Mouse (Mus musculus) 3T3-L1 (cell line): ENCODE data around the gene Pard6b.

ENCODE experiments used
- DNase-seq: peaks from one replicate; pipeline ENCODE4 v3.0.0-alpha.2; 2015; ENCODE audit warnings: low read depth, low spot score

The Pard6b gene

GRCm38 (mm10) chr2:168127767-168128166 is 47.0 kb downstream of the Pard6b start:
- DNase-seq = no peak

- peak; percentile 86 for DNase-seq
Measured at GRCm38 (mm10) chr2:168128211-168128859, 47.5 kb downstream of the Pard6b start.

DNA sequence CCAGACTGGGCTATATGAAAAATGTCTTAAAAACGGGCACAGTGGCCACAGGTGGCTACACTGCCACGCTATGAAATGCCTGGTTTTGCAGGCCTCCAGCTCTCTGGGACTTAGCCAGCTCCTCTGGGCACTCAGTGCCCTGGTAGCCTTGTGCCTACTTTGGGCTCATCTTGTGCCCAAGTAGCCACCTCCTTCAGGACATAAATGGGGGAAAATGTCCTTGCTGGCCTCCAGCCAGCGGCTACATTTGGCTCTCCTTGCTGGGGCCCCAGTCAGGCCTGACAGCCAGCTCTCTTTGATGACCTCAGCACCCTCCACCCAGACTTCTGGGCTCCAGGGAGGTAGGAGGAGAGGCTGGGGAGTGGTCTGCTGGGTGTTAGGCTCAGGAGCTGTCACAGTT is 49.2 kb downstream of the Pard6b start:
- no peak for DNase-seq

DNA sequence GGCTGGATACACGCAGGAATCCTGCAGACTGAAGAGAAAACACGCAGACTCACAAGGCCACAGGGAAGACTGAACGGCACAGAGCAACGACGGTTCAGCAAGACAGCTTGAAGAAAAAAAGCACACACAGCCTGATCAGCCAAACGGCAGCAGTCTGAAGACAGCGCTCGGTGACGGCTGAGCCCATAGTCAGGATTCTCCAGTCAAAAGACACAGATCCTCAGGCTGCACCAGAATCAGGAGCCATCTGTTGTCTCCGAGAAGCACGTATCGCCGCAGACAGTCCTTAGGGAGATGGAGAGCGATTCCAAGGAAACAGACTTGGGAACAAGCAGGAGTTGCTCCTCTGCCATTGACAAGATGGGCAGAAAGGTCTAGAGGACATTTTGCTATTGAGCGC is 56.4 kb downstream of the Pard6b start:
- DNase-seq = no peak

- DNase-seq = no peak
Measured at GRCm38 (mm10) chr2:168143794-168144193, 63.0 kb downstream of the Pard6b start.

GRCm38 (mm10) chr2:168145437-168145836 is 64.6 kb downstream of the Pard6b start:
- DNase-seq = peak; percentile 65

DNA sequence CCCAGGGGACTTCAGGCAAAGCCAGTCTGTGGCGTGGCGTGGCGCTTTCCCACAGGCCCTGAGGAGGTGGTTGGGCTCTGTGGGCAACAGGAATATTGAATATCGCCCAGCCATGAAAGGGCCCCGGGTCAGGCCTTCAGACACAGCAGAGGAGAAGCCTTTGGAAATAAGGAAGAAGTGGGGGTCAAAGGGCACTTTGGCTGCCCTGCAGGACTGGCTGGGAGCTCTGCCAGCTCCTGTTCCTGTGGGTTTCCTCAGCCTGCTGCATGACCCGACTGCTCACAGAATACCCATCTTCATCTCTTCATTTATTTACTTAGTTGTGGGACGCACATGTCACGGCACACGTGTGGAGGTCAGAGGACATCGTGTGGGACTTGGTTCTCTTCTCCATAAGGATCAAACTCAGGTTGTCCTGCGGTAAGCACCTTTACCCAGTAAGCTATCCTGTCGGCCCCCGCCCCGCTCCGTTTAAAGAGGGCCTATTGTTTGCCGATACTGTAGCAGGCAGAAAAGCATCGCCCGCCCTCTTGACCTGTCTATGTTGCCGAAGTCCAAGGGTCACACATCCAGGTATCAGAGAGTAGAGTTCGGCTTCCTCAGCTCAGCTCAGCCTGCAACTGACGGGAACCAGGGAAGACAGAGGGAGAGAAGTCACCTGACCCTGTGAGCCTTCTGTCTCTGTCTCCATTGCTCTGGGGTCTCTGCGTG is 67.1 kb downstream of the Pard6b start:
- no peak for DNase-seq

DNA sequence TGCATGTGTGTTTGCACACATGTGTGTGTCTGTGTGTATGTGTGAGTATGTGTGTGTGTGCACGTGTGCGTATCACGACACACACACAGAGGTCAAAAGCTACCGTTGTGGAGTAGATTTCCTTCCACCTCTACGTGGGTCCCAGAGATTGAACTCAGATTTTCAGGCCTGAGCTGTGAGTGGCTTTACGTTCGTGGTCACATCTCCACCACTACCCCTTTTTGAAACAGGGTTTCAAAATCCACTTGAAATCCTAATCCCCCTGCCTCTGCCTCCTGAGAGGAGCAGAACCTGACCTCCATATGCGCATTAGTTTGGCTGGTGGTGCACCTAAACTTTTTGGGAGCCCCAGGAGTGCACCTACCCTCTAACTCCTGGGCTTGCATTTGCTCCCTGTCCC is 68.4 kb downstream of the Pard6b start:
- no peak for DNase-seq
